ENCODE assay signal across 1 mouse cellular context in the genomic region with DNA sequence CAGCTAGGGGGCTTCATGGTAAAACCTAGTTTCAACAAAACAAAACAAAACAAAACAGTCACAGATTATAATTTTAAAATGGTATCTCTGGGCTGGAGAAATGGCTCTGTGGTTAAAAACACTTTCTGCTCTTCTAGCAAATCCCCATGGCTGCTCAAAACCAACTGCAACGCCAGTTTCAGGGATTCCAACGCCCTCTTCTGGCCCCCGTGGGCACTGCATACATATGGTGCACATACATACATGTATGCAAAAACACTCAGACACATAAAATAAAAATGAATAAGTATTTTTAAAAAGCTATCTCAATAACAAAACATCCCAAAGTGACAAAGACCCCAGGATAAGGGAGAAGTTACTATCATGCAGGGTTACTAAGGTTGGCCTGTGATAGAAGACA.
TF ChIP-seq lines count a peak whose summit lies in the region.

No protein-coding gene starts in this region.

TF ChIP-seq in MEL, 35 proteins besides CTCF, POLR2A, EP300 and RAD21:
- no peak for TF ChIP-seq RCOR1 (IDR thresholded peaks at IDR 0.05; ENCODE audit: low read depth, low read length)
- no peak for TF ChIP-seq MXI1 (IDR thresholded peaks at IDR 0.05; ENCODE audit: low read depth, low read length)
- no peak for TF ChIP-seq TCF12 (IDR thresholded peaks at IDR 0.05; ENCODE audit: low read depth, low read length)
- no peak for TF ChIP-seq MEF2A (IDR thresholded peaks at IDR 0.05; ENCODE audit: extremely low read depth, insufficient replicate concordance, low read depth, low read length, poor library complexity, severe bottlenecking)
- TF ChIP-seq POLR2AphosphoS5 (IDR thresholded peaks at IDR 0.05; ENCODE audit: borderline replicate concordance, low read depth, low read length), result no peak
- no peak for TF ChIP-seq CHD1 (IDR thresholded peaks at IDR 0.05; ENCODE audit: low read depth, low read length)
